Mouse (Mus musculus): ENCODE data around the gene 1700084M14Rik.
"Not testable (repeated sequence)": the region's sequence is repeated elsewhere in the genome, so short reads cannot be mapped to it uniquely, and the experiment has no call there.

1700084M14Rik gene

DNA sequence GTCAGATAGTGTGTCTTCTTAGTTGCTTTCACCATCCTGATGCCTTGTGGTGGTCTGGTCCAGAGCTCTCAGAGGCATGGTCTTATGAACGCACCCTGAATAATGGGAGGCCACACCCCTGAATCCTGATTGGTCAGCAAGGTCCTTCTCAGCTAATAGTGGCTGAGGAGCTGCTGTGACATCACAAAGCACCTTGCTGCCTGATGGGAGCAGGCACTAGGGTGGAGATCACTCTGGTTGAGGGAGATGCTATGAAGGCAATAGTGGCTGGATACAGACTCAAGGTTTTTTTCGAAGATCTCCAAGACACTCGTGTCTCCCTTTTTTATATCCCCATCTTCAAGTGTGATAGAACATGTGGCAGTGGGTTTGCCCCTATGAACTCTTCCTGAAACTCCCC lies at the start of gene 1700084M14Rik:
Gene 1700084M14Rik, minus strand, starts transcription at position 101 of the 400 bp plus-strand sequence.
- DNase-seq (ENCODE audit: low read depth) = not testable (repeated sequence)
